Mouse (Mus musculus) hindbrain, embryonic 14.5 days (tissue): Measurements from ENCODE around the gene Xiap. TPM values are rescaled to one million over a fixed set of nuclear protein-coding genes. Genes with fewer than 3 reads are reported as not detected.
A peak's percentile ranks its signal among the peaks of the same experiment; 100 is the strongest.

Experiments used
- ATAC-seq: fragments of 200-750 bp; cut with Nextera tagmentation; 2 replicates; pipeline ENCODE4 v1.8.0; 2017; ENCODE audit warnings: moderate number of reproducible peaks, mild to moderate bottlenecking, moderate TSS enrichment, moderate library complexity; ENCODE audit not compliant: low FRiP score
- DNase-seq: peaks from one replicate; pipeline ENCODE4 v3.0.0-alpha.2; 2015; ENCODE audit warnings: low spot score
- H3K27ac ChIP-seq: fragments of 300-500 bp; sonication (generic); 2 replicates; pipeline ENCODE4 v1.5.1; 2014; ENCODE audit warnings: mild to moderate bottlenecking, moderate library complexity
- H3K27me3 ChIP-seq: fragments of 300-500 bp; sonication (generic); 2 replicates; pipeline ENCODE4 v1.6.1; 2014; ENCODE audit warnings: mild to moderate bottlenecking, low read length, mixed read lengths; ENCODE audit not compliant: control insufficient read depth, insufficient read depth
- H3K36me3 ChIP-seq: fragments of 300-500 bp; sonication (generic); replicated peaks from 2 replicates; pipeline ENCODE4 v1.6.1; 2014; ENCODE audit not compliant: control insufficient read depth, insufficient read depth
- H3K4me1 ChIP-seq: fragments of 300-500 bp; sonication (generic); replicated peaks from 2 replicates; pipeline ENCODE4 v1.6.1; 2014; ENCODE audit warnings: antibody characterized with exemption, low read length, mixed read lengths; ENCODE audit not compliant: control insufficient read depth, insufficient read depth
- H3K4me2 ChIP-seq: fragments of 300-500 bp; sonication (generic); replicated peaks from 2 replicates; pipeline ENCODE4 v1.6.1; 2014; ENCODE audit warnings: mild to moderate bottlenecking, moderate library complexity
- H3K4me3 ChIP-seq: fragments of 300-500 bp; sonication (generic); replicated peaks from 2 replicates; pipeline ENCODE4 v1.5.1; 2014; ENCODE audit warnings: mild to moderate bottlenecking, low read length
- H3K9ac ChIP-seq: fragments of 300-500 bp; sonication (generic); 2 replicates; pipeline ENCODE4 v1.6.1; 2014
- H3K9me3 ChIP-seq: fragments of 300-500 bp; sonication (generic); 2 replicates; pipeline ENCODE4 v1.6.1; 2016; ENCODE audit warnings: low read length; ENCODE audit not compliant: control insufficient read depth
- WGBS: fragments of 180-500 bp; shearing (Covaris S2); extraction: QIAGEN DNeasy Blood & Tissue Kit; methylation state at CpG from one replicate; pipeline ENCODE4 v1.1.7; 2014; 5-methylcytosine and 5-hydroxymethylcytosine counted together
- polyA plus RNA-seq: library from polyadenylated mRNA; unstranded; fragments of >200 nt; fragmentation: Nextera tagmentation; extraction: Ambion mirVana; gene quantifications from 2 replicates; pipeline ENCODE4 v1.2.1, GENCODE M21; 2014

The Xiap gene
- polyA plus RNA-seq, 1 experiment from 2014 or later = 14.7 TPM

DNA sequence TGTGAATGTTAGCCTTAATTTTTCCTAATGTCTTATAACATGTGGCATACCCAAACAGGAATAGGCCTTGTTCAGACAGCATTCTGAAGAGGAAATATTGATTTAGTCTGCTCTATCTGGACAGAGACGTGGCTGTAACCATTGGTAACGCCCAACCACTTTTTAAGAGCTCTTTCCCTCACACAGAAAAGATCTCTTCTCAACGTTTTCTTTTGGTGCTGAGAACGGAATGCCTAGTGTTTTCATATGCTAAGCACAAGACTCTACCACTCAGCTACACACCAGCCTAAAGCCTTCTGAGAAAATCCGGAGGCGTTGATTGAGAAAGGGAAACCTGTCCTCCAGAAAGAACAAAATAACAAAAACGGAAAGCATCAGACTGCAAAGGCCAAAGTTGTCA, 25.6 kb upstream of the Xiap start:
- no peak for DNase-seq
- no peaks in the 10 kb centered on the region for H3K9me3 ChIP-seq
- no peak overlapping the region for H3K4me3 ChIP-seq
- H3K27me3 ChIP-seq = no peaks in the 10 kb centered on the region
- H3K36me3 ChIP-seq = no peaks in the 10 kb centered on the region
- H3K27ac ChIP-seq = no peak overlapping the region
- WGBS = 55% methylated on average over 7 of the region's 7 CpGs
- no peak for ATAC-seq
- H3K4me1 ChIP-seq = no peaks in the 10 kb centered on the region
- no peak overlapping the region for H3K9ac ChIP-seq
- H3K4me2 ChIP-seq = no peak overlapping the region

DNA sequence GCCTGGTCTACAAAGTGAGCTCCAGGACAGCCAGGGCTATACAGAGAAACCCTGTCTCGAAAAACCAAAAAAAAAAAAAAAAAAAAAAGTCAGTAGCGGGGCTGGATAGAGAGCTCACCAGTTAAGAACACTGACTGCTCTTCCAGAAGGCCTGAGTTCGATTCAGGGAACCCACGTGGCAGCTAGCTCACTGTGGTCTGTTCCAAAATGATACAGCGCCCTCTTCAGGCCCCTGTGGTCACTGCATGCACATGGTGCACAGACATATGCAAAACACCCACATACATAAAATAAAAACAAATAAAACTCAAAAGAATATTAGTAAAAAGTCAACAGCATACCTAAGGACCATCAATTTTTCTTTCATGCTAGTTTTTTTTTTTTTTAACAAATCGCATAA, 20.0 kb upstream of the Xiap start:
- Histone ChIP-seq H3K9ac (no peak overlapping the region), H3K9me3 (no peaks in the 10 kb centered on the region), H3K4me3 (no peak overlapping the region), H3K27me3 (no peaks in the 10 kb centered on the region), H3K4me2 (no peak overlapping the region), H3K36me3 (no peaks in the 10 kb centered on the region), H3K4me1 (no peaks in the 10 kb centered on the region), H3K27ac (no peak overlapping the region)
- 79% methylated on average over 5 of the region's 6 CpGs for WGBS
- DNase-seq (no peak), ATAC-seq (no peak)

DNA sequence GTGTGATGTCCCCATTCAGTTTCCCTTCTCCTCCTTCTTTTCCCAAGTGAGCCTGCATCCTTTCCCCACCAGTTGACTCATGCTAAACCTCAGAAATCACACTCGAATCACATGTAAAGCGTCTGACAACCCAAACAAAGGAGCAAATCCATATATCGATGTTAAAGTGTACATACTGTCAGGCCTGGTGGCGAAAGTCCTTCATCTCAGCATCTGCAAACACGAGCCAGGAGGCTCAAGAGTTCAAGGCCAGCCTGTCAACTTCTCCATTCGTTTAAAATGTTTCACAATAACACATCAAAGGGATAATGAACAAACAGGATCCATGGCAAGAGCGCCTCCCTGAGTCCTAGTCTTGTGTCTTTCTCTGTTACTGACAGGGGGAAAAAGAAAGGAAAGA, 14.5 kb upstream of the Xiap start:
- no peak overlapping the region for H3K4me2 ChIP-seq
- no peaks in the 10 kb centered on the region for H3K27me3 ChIP-seq
- ATAC-seq = no peak
- H3K4me3 ChIP-seq = no peak overlapping the region
- H3K4me1 ChIP-seq = no peaks in the 10 kb centered on the region
- no peak overlapping the region for H3K9ac ChIP-seq
- H3K27ac ChIP-seq = no peak overlapping the region
- no peak for DNase-seq
- H3K9me3 ChIP-seq = no peaks in the 10 kb centered on the region
- no peaks in the 10 kb centered on the region for H3K36me3 ChIP-seq
- 83% methylated on average over 7 of the region's 7 CpGs for WGBS

DNA sequence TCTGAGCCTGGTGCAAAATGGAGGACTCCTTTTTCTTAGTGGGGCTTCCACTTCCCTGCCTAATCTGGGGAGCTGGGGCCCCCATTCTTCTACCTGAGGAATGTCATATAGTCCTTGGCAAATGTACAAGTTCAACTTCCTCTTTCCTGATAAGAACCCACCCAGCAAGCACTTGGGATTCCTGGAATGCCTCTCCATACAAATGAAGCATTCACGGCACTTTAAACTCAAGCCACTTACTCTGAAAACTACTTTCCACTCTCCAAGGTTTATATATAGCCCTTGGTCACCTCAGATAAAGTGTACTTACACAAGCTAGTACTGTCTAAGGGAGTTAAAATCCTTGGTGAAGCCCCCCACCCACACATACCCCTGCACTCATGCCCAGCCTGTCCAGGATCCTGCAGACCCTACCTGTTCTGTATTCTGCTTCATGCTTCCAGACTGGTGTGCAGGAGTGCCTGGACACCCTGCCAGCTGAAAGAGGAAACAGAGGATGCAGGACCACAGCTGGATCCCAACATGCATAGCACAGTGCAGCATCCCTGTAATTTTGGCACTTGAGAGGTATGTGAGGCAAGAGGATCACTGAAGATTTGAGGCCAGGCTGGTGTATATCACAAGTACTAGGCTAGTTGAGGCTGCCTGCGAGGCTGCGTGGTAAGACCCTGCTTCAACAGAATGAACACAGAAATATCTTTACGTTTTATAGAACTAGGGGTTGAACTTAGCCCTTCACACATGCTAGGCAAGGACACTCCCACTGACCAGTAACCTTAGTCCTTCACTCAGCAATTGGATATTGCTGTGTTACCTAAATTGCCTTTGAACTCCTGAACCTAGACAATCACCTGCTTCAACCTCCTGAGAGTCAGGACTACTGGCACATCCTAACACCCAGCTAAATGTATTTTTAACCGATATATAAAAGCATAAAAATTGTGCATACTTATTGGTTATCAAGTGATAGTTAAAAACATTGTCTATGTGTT, 8.5 kb upstream of the Xiap start:
- Histone ChIP-seq H3K9me3 (no peaks in the 10 kb centered on the region), H3K27me3 (no peaks in the 10 kb centered on the region), H3K4me3 (no peak overlapping the region), H3K27ac (no peak overlapping the region), H3K9ac (no peak overlapping the region), H3K36me3 (no peaks in the 10 kb centered on the region), H3K4me2 (no peak overlapping the region), H3K4me1 (no peaks in the 10 kb centered on the region)
- no peak for ATAC-seq
- no peak for DNase-seq
- WGBS = 77% methylated on average over 5 of the region's 5 CpGs

DNA sequence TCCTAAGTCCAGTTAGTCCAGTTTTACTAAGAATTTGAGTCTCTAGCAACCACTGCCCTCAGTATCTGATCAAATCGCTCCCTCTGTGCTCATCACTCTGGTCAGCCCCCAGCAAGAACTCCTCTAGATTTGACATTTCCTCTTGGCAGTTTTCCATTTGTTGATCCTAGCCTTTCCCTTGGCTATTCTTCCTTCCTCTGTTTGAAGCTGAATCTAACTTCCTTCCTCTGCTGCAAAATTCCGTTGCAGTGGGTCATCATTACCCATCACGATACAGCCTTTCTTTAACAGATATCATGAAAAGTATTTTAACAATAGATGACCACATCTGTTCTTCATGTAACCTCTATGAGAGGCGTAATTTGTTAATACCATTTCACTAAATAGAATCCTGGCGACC, 2.5 kb upstream of the Xiap start:
- ATAC-seq = no peak
- no peak for DNase-seq
- Histone ChIP-seq H3K36me3 (no peaks in the 10 kb centered on the region), H3K4me1 (no peaks in the 10 kb centered on the region), H3K9ac (no peak overlapping the region), H3K27ac (no peak overlapping the region), H3K9me3 (no peaks in the 10 kb centered on the region), H3K4me2 (no peak overlapping the region), H3K27me3 (no peaks in the 10 kb centered on the region), H3K4me3 (no peak overlapping the region)
- 84% methylated on average over 5 of the region's 5 CpGs for WGBS

DNA sequence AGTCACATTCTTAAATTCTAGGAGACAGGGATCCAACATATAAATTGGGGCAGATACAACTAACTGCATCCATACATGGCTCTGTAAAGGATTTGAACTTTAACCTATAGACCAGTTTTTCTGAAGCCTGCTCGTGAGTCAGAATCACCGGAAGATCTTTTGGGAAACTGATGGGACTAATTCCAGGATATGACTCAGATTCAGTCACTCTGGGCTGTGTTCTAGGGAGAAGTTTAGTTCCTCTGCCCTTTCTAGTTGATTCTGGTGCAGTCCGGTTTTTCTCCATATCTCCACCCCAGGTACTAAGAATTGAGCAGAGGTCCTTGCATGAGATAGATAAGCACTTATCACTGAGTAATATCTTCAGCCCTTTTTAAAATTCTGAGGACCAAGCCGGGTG, 1.6 kb upstream of the Xiap start:
- H3K4me2 ChIP-seq = no peak overlapping the region
- no peaks in the 10 kb centered on the region for H3K36me3 ChIP-seq
- no peaks in the 10 kb centered on the region for H3K4me1 ChIP-seq
- WGBS = 92% methylated on average over 4 of the region's 4 CpGs
- no peak for DNase-seq
- H3K27me3 ChIP-seq = no peaks in the 10 kb centered on the region
- H3K9ac ChIP-seq = no peak overlapping the region
- H3K27ac ChIP-seq = no peak overlapping the region
- H3K9me3 ChIP-seq = no peaks in the 10 kb centered on the region
- no peak overlapping the region for H3K4me3 ChIP-seq
- ATAC-seq = no peak

DNA sequence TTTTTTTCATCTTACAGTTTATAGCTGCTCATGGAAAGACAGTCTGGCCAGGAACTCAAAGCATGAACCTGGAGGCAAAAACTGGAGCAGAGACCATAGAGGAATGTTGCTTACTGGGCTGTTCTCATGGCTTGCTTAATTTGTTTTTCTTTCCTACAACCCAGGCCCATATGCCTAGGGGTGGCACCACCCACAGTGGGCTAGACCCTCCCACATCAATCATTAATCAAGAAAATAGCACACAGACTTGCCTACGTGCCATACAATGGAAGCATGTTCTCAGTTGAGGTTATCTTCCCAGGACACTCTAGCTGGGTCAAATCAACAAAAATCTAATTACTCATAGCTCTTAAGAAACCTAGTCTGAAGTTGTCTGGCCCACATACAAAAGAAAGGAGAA, 4.1 kb downstream of the Xiap start:
- ATAC-seq = no peak
- Histone ChIP-seq H3K4me3 (no peak overlapping the region), H3K4me2 (no peak overlapping the region), H3K27ac (no peak overlapping the region), H3K36me3 (no peaks in the 10 kb centered on the region), H3K9ac (no peak overlapping the region), H3K9me3 (no peaks in the 10 kb centered on the region), H3K27me3 (no peaks in the 10 kb centered on the region), H3K4me1 (no peaks in the 10 kb centered on the region)
- DNase-seq = no peak
- WGBS = 70% methylated on average over 1 of the region's 1 CpGs

DNA sequence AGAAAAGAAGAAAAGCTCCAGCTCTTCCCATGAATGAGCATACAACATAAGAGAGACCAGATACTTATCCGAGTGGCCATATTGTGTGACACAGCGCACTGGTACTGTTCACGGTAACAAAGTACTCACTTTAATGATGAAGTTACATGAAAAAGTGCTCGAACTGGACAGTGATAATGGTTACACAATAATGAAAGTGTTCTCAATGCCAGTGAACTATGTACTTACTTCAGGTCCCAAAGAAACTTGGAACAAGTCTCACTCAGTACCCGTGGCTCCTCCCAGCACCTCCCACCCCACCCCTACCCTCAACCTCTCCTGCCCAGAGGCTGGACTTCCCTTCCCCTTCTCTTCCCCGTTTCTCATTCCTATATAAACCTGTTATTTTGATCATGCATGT, 5.6 kb downstream of the Xiap start:
- Histone ChIP-seq H3K4me1 (no peaks in the 10 kb centered on the region), H3K9ac (no peak overlapping the region), H3K4me2 (no peak overlapping the region), H3K9me3 (no peaks in the 10 kb centered on the region), H3K4me3 (no peak overlapping the region), H3K27ac (no peak overlapping the region), H3K36me3 (no peaks in the 10 kb centered on the region), H3K27me3 (no peaks in the 10 kb centered on the region)
- DNase-seq (no peak), ATAC-seq (no peak)
- WGBS = 85% methylated on average over 6 of the region's 6 CpGs

DNA sequence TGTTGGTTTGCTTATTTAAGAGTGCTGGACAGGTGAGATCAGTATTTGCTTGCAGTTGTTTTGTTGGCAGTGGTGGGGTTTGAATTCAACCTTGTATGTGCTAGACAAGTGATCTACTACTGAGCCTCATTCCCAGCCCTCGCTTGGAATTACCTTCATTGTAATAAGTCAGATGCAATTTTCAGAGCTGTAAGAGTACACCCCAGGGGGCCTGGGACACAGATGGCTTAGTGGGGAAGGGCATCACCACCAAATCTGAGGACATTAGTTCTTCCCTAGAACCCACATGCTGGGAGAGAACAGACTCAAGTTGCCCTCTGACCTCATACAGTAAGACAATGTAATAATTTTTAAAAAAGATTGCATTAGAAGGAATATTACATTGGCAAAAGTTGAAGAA, 7.3 kb downstream of the Xiap start:
- Histone ChIP-seq H3K4me2 (peak overlapping the region; percentile 49; the same call in 1 of the 2 replicates), H3K27ac (peak overlapping the region; percentile 92; the same call in 1 of the 2 replicates), H3K36me3 (no peaks in the 10 kb centered on the region), H3K9ac (no peak overlapping the region), H3K27me3 (no peaks in the 10 kb centered on the region), H3K4me3 (no peak overlapping the region), H3K4me1 (0 out of 2 replicates have a peak, but pooled peaks cover 10% of the 10 kb centered on the region), H3K9me3 (no peaks in the 10 kb centered on the region)
- ATAC-seq (no peak), DNase-seq (no peak)
- WGBS = 48% methylated on average over 1 of the region's 1 CpGs
